Mouse (Mus musculus) lung, embryonic 14.5 days (tissue): ENCODE data around the gene Tmed4. TPM values are rescaled to one million over a fixed set of nuclear protein-coding genes. Genes with fewer than 3 reads are reported as not detected.
A peak's percentile ranks its signal among the peaks of the same experiment; 100 is the strongest.

Source experiments
- ATAC-seq: fragments of 200-750 bp; cut with Nextera tagmentation; 2 replicates; pipeline ENCODE4 v1.8.0; 2017; ENCODE audit warnings: mild to moderate bottlenecking, moderate TSS enrichment, moderate library complexity; ENCODE audit not compliant: insufficient read depth
- DNase-seq: peaks from one replicate; pipeline ENCODE4 v3.0.0-alpha.2; 2015
- H3K27ac ChIP-seq: fragments of 300-500 bp; sonication (generic); 2 replicates; pipeline ENCODE4 v1.5.1; 2014; ENCODE audit warnings: low read depth, mild to moderate bottlenecking, moderate library complexity
- H3K27me3 ChIP-seq: fragments of 300-500 bp; sonication (generic); 2 replicates; pipeline ENCODE4 v1.6.1; 2014; ENCODE audit warnings: low read length, control low read depth; ENCODE audit not compliant: insufficient read depth
- H3K36me3 ChIP-seq: fragments of 300-500 bp; sonication (generic); 2 replicates; pipeline ENCODE4 v1.6.1; 2014; ENCODE audit warnings: control low read depth; ENCODE audit not compliant: insufficient read depth
- H3K4me1 ChIP-seq: fragments of 300-500 bp; sonication (generic); 2 replicates; pipeline ENCODE4 v1.6.1; 2014; ENCODE audit warnings: antibody characterized with exemption, control low read depth; ENCODE audit not compliant: insufficient read depth
- H3K4me2 ChIP-seq: fragments of 300-500 bp; sonication (generic); 2 replicates; pipeline ENCODE4 v1.6.1; 2014; ENCODE audit warnings: mild to moderate bottlenecking
- H3K4me3 ChIP-seq: fragments of 300-500 bp; sonication (generic); 2 replicates; pipeline ENCODE4 v1.5.1; 2014; ENCODE audit warnings: low read depth, low read length
- H3K9ac ChIP-seq: fragments of 300-500 bp; sonication (generic); 2 replicates; pipeline ENCODE4 v1.6.1; 2014
- H3K9me3 ChIP-seq: fragments of 300-500 bp; sonication (generic); 2 replicates; pipeline ENCODE4 v1.6.1; 2016; ENCODE audit warnings: low read depth, low read length, control low read depth
- CTCF ChIP-seq: IDR thresholded peaks from 2 replicates; pipeline ENCODE4 v1.5.1; 2016; ENCODE audit warnings: antibody characterized with exemption, low read depth
- WGBS: fragments of 180-500 bp; shearing (Covaris S2); extraction: QIAGEN DNeasy Blood & Tissue Kit; methylation state at CpG from one replicate; pipeline ENCODE4 v1.1.7; 2014; 5-methylcytosine and 5-hydroxymethylcytosine counted together
- polyA plus RNA-seq: library from polyadenylated mRNA; unstranded; fragments of >200 nt; fragmentation: Nextera tagmentation; extraction: Ambion mirVana; gene quantifications from 2 replicates; pipeline ENCODE4 v1.2.1, GENCODE M21; 2014

Gene Tmed4
- polyA plus RNA-seq, 1 experiment from 2014 or later, result 79.2 TPM

GRCm38 (mm10) chr11:6275094-6275484 lies 419 bp upstream of the Tmed4 start:
- Histone ChIP-seq H3K27ac (peak overlapping the region; percentile 46; the same call in 1 of the 2 replicates), H3K36me3 (peaks cover 25% of the 10 kb centered on the region), H3K4me1 (0 out of 2 replicates have a peak, but pooled peaks cover 2% of the 10 kb centered on the region), H3K4me3 (peak overlapping the region; percentile 87), H3K4me2 (peak overlapping the region; percentile 87), H3K27me3 (no peaks in the 10 kb centered on the region), H3K9ac (peak overlapping the region; percentile 81), H3K9me3 (0 out of 2 replicates have a peak, but pooled peaks cover under 1% of the 10 kb centered on the region)
- 21% methylated on average over 7 of the region's 7 CpGs for WGBS
- TF ChIP-seq CTCF, result no peak
- ATAC-seq (peak; percentile 12; the same call in 1 of the 2 replicates), DNase-seq (no peak)

- Histone ChIP-seq H3K4me2 (peak overlapping the region; percentile 87), H3K27me3 (no peaks in the 10 kb centered on the region), H3K9me3 (no peaks in the 10 kb centered on the region), H3K4me1 (0 out of 2 replicates have a peak, but pooled peaks cover 2% of the 10 kb centered on the region), H3K27ac (no peak overlapping the region), H3K9ac (peak overlapping the region; percentile 81), H3K4me3 (peak overlapping the region; percentile 87), H3K36me3 (peaks cover 25% of the 10 kb centered on the region)
- WGBS, result 44% methylated on average over 11 of the region's 11 CpGs
- no peak for ATAC-seq
- DNase-seq, result no peak
- no peak for TF ChIP-seq CTCF
Observed at GRCm38 (mm10) chr11:6273607-6274006, 1.1 kb downstream of the Tmed4 start.

GRCm38 (mm10) chr11:6267320-6268254 lies 7.1 kb downstream of the Tmed4 start, which contains the start of gene Ddx56:
Gene Ddx56, minus strand, starts transcription at chr11:6267772.
- H3K27me3 ChIP-seq, result no peaks in the 10 kb centered on the region
- H3K4me2 ChIP-seq, result peak within 1 kb of the TSS; percentile 87
- ATAC-seq (peak; percentile 98), DNase-seq (peak; percentile 98)
- H3K4me1 ChIP-seq, result peaks cover 5% of the 10 kb centered on the region; the same call in 1 of the 2 replicates
- peak within 1 kb of the TSS; percentile 98 for H3K4me3 ChIP-seq
- no peaks in the 10 kb centered on the region for H3K9me3 ChIP-seq
- no peak for TF ChIP-seq CTCF
- H3K27ac ChIP-seq, result peak within 1 kb of the TSS; percentile 96
- WGBS, result 2% methylated on average over 50 of the region's 50 CpGs
- H3K9ac ChIP-seq, result peak within 1 kb of the TSS; percentile 83
- H3K36me3 ChIP-seq, result peaks cover 58% of the 10 kb centered on the region

- TF ChIP-seq CTCF, result no peak
- H3K9ac ChIP-seq, result peak overlapping the region; percentile 83
- H3K9me3 ChIP-seq, result no peaks in the 10 kb centered on the region
- peak overlapping the region; percentile 87 for H3K4me2 ChIP-seq
- 63% methylated on average over 9 of the region's 9 CpGs for whole genome bisulfite sequencing
- peaks cover 61% of the 10 kb centered on the region for H3K36me3 ChIP-seq
- H3K4me1 ChIP-seq, result peaks cover 5% of the 10 kb centered on the region; the same call in 1 of the 2 replicates
- H3K4me3 ChIP-seq, result peak overlapping the region; percentile 98
- no peak overlapping the region for H3K27ac ChIP-seq
- DNase-seq, result no peak
- no peaks in the 10 kb centered on the region for H3K27me3 ChIP-seq
- no peak for ATAC-seq
Observed at GRCm38 (mm10) chr11:6266621-6267020, 8.0 kb downstream of the Tmed4 start.

GRCm38 (mm10) chr11:6261434-6262082 lies 13.1 kb downstream of the Tmed4 start:
- peak; percentile 92 for DNase-seq
- H3K27me3 ChIP-seq, result no peaks in the 10 kb centered on the region
- ATAC-seq, result no peak
- H3K4me1 ChIP-seq, result peaks cover 2% of the 10 kb centered on the region; the same call in 1 of the 2 replicates
- H3K27ac ChIP-seq, result no peak overlapping the region
- H3K4me3 ChIP-seq, result no peak overlapping the region
- no peak overlapping the region for H3K9ac ChIP-seq
- H3K36me3 ChIP-seq, result peaks cover 93% of the 10 kb centered on the region
- no peak overlapping the region for H3K4me2 ChIP-seq
- H3K9me3 ChIP-seq, result no peaks in the 10 kb centered on the region
- 77% methylated on average over 10 of the region's 10 CpGs for WGBS
- TF ChIP-seq CTCF, result peak; percentile 99

- Histone ChIP-seq H3K4me2 (no peak overlapping the region), H3K4me1 (no peaks in the 10 kb centered on the region), H3K27ac (no peak overlapping the region), H3K4me3 (no peak overlapping the region), H3K36me3 (peaks cover 74% of the 10 kb centered on the region), H3K27me3 (no peaks in the 10 kb centered on the region), H3K9me3 (no peaks in the 10 kb centered on the region), H3K9ac (no peak overlapping the region)
- 92% methylated on average over 7 of the region's 7 CpGs for WGBS
- ATAC-seq, result no peak
- TF ChIP-seq CTCF, result no peak
- DNase-seq, result no peak
Observed at GRCm38 (mm10) chr11:6259413-6259812, 15.3 kb downstream of the Tmed4 start.
